In the genomic region with DNA sequence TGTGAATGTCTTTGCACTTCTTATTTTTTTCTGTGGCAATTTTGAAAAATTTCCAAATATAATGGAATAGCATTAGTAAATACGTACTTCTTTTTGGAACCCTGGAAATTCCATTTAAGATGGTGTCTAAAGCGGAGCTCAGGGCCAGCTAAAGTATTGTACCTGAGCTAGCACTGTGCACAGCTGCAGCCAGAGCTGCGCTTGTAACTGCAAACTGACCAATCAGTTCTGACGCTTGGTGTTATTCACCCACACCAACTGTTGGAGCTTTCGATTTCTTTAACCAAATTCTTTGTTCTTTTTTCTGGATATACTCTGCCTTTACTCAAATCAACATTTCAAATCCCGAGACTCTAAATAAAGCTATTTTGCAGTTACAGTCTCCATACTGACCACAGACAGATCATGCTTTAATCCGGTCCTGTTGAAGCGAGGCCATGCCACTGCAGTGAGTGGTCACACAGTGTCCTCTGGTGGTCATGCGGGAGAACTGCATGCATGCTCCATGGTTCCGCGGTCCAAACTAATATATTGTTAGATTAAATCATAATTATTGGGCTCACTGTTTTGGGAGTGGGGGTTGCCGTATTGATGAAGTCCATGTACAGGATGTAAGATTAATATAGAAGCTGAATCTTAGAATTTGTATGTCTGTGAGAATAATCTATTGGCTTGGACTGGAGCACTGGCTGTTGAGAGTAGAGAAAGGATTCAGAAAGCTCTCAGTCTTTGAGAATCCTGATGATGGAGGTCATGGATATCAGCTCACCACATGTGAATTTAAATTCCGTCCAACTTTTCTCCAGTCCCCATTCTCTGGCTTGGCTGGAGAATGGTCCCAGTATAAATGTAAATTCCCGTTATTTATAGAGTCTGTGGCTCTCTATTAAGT, we compare ENCODE assay signal across 9 mouse cellular contexts.
DNase-seq lines count a peak whose midpoint lies in the region; ATAC-seq and TF ChIP-seq lines count a peak whose summit lies in the region.
"Had no signal": no experiment of that assay in that cellular context is flagged by ENCODE, and none has a peak within 500 bp of the region (broad histone marks: within the 10 kb centered on the region; RNA-seq: fewer than 3 reads in every experiment).

No protein-coding gene starts in this region.

- no peak overlapping the region for H3K4me3 ChIP-seq in bone marrow macrophage, adult 2 months (ENCODE audit: insufficient read depth, low read length)
- H3K4me3 ChIP-seq in lung, embryonic 14.5 days (ENCODE audit: low read depth, low read length), result no peak overlapping the region
- H3K4me3 ChIP-seq: erythroblast, embryonic 14.5 days had no signal

- H3K27ac ChIP-seq in bone marrow macrophage, adult 2 months (ENCODE audit: insufficient read depth, low read depth, low read length), result no peak overlapping the region
- H3K27ac ChIP-seq in lung, embryonic 14.5 days (ENCODE audit: low read depth), result no peak overlapping the region

- H3K4me1 ChIP-seq in bone marrow macrophage, adult 2 months (ENCODE audit: control insufficient read depth, insufficient read depth, low read length), result no peaks in the 10 kb centered on the region
- H3K4me1 ChIP-seq in lung, embryonic 14.5 days (ENCODE audit: insufficient read depth), result no peaks in the 10 kb centered on the region

- TF ChIP-seq CTCF in bone marrow macrophage, adult 2 months (IDR thresholded peaks at IDR 0.05; ENCODE audit: low read depth, low read length), result peak; percentile 99
- TF ChIP-seq CTCF in lung, embryonic 14.5 days (IDR thresholded peaks at IDR 0.05; ENCODE audit: low read depth), result peak; percentile 100

- no peak for TF ChIP-seq POLR2A in bone marrow macrophage, adult 2 months (IDR thresholded peaks at IDR 0.05; ENCODE audit: borderline replicate concordance, low read depth, low read length)

- intact Hi-C loops in heart, postnatal 14 days (cut with DNase I), result loop anchor here (5.0 kb wide), 4 partner anchors 149 to 664 kb away; no protein-coding TSS in a partner anchor

- no peaks in the 10 kb centered on the region for H3K36me3 ChIP-seq in lung, embryonic 14.5 days (ENCODE audit: insufficient read depth)

- peak; percentile 87 for ATAC-seq in lung, embryonic 14.5 days (ENCODE audit: insufficient read depth)
- ATAC-seq in neutrophil, adult 5-6 weeks (ENCODE audit: extremely low read depth, insufficient number of reproducible peaks, low FRiP score, poor library complexity, severe bottlenecking), result peak; percentile 100

- WGBS in lung, embryonic 14.5 days, result 35% methylated on average over 14 of the region's 14 CpGs

- H3K4me2 ChIP-seq in lung, embryonic 14.5 days, result no peak overlapping the region

- H3K9ac ChIP-seq in lung, embryonic 14.5 days, result no peak overlapping the region

- H3K9me3 ChIP-seq in lung, embryonic 14.5 days (ENCODE audit: low read depth, low read length), result no peaks in the 10 kb centered on the region

- no peaks in the 10 kb centered on the region for H3K27me3 ChIP-seq in lung, embryonic 14.5 days (ENCODE audit: insufficient read depth, low read length)

- DNase-seq in CD8-positive naive resting alpha-beta T cell, adult 2 months (ENCODE audit: low read depth in 2 of 2, low spot score in 2 of 2), result peak; percentile 27 to 37
- peak; percentile 23 for DNase-seq in fibroblast of lung, adult 2 months (ENCODE audit: low read depth)
- peak; percentile 57 to 79 for DNase-seq in heart, postnatal 14 days
- DNase-seq in kidney, postnatal 36 days, result peak; percentile 45 to 71
- DNase-seq in lung, embryonic 14.5 days, result peak; percentile 82
- DNase-seq in thymus, postnatal 14 days, result peak; percentile 47

Comparison
In these comparisons a context has a peak if more than half of its experiments do, and no peak if none do; other contexts are left out.
1. DNase-seq: peak in every context shown above with its lines; median percentile 82 in lung, embryonic 14.5 days; 68 in heart, postnatal 14 days; 58 in kidney, postnatal 36 days; 47 in thymus, postnatal 14 days; 32 in CD8-positive naive resting alpha-beta T cell, adult 2 months; 23 in fibroblast of lung, adult 2 months.